Mouse (Mus musculus) forelimb bud, embryonic 11.5 days (tissue): ENCODE results near the gene Kcnmb2.

Source experiments
- DNase-seq: peaks from one replicate; pipeline ENCODE4 v3.0.0-alpha.2; 2012; ENCODE audit warnings: low read depth, low spot score

Kcnmb2 gene

DNA sequence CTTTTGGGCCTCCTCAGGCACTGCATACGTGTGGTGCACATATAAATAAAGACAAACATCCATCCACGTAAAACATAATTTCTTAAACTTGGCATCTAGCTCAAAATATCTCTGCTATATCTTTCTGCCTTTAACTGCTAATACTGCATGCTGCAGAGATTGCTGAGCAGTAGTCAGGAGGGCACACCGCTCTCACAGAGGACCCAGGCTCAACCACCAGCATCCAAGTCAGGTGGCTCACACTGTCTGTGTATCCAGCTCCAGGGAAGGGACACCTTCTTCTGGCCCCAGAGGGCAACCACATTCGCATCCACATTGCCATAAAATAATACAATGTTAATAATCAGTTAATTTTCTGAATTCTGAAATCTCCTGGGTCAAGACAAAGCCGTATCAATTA lies 241.9 kb downstream of the Kcnmb2 start:
- DNase-seq: no peak

GRCm38 (mm10) chr3:32144655-32145054 lies 242.3 kb downstream of the Kcnmb2 start:
- DNase-seq: no peak

GRCm38 (mm10) chr3:32147739-32148138 lies 245.4 kb downstream of the Kcnmb2 start:
- no peak for DNase-seq

DNA sequence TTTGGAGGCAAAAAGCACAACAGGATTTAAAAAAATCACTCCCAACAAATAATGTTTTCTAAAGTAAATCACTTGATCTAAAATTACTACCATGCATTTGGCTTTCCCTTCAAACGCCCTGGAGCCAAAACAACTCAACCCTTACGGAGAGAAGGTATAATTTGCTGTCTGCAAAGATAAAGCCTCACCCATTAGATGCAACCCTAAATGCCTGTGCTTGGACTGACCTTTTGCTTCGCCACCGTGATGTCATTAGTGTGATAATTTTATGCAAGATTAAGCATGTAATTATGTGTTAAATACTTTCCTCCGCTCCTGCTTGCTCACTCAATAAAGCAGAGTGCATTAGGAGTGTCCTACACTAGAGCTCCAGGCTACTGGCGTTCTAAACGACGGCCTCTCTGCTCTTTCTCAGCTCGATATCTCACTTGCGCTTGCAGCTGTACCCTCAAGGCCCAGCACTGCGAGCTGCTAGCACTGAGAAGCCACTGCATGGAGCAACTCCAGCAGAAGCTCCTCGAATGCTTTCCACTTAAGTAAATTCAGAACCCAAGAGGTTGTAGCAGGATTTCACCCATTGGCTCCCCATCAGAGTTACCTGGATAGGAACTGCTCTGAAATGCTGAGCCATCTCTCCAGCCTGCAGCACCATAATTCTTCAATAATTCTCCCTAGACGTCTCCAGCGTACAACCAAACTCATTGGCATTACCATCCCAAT lies 247.7 kb downstream of the Kcnmb2 start:
- DNase-seq: no peak

DNA sequence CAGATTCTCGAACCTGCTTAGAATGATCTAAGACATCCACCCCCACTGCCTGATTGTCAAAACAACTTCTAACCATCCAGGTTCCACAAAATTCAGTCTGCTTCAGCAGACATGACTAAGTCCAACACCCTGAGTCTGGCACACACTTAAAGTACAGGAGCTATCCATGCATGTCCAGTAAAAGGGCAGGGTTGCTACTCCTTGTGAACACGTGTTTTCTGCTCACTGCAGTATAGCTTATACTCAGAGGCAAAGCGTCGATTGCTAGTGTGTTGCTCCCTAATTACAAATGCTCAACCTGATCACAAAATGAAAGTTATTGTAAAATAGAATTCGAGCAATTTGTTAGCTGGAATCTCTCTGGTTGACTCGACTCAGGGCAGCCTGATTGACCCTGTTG lies 278.2 kb downstream of the Kcnmb2 start:
- DNase-seq: no peak

DNA sequence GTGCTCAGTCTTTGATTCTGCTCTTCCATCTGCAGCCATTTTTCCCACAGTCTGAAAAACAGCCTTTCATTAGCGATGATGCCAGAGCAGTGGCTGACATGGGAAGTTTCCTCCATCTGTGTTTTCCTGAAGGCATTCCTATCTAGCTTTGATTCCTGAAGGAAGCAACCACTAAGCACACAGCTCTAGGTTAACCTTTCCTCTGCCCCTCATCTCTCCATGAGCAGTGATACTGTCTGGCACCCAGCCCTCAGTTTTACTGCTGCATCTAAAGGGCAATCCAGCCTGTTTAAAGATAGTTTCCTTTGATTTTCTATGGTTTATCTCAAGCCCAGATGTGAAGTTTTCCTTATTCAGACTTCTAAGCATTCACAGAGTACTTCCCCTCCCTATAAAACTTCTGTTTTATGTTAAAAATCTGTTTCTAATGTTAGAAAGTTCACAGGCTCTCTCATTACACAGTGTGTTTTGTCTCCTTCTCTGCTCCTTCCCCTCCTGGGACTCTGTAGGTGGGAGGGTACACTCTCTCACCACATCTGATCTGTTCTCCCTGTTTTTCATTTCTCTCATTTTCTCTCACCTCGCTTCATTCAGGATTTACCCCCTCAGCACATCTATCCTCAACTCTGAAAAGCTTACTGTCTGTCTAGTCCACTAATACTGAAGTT lies 283.7 kb downstream of the Kcnmb2 start:
- peak; percentile 19 for DNase-seq

DNA sequence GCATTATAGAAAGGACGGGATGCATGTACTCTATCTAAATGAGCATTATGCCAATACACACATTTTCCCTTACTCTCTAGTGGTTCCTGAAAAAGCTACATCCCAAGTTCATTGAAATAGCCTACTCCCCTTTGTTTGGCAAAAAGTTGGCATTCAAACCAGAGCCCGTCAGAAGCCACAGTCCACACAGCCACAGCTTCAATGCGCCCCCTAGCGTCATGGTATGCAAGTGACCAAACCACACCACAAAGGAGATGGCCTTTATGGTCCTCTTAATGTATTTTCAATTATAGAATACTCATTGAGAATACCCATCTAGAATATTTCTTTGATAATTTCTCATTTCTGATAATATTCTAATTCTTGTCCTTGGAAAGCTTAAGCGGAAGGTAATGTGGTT lies 286.2 kb downstream of the Kcnmb2 start:
- DNase-seq: peak; percentile 61

GRCm38 (mm10) chr3:32188955-32189354 lies 286.6 kb downstream of the Kcnmb2 start:
- no peak for DNase-seq

DNA sequence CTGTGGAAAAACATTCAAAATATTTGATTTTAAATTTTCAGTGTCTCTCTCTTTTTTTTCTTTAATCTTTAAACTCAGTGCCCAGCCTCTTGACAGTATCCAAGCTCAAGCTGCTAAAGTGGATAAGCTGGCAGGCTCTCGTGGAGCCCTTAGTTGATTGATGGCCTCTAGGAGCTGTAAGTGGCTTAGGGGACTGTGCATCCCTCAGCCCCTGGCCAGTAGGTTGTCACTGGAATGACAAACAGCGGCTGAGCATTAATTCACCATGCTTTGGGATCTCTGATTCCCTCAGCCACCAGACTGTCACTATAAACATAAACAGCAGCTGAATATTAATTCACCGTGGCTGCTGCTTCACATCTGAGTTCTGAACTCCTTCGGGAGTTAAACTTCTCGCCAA lies 287.6 kb downstream of the Kcnmb2 start:
- DNase-seq: no peak

DNA sequence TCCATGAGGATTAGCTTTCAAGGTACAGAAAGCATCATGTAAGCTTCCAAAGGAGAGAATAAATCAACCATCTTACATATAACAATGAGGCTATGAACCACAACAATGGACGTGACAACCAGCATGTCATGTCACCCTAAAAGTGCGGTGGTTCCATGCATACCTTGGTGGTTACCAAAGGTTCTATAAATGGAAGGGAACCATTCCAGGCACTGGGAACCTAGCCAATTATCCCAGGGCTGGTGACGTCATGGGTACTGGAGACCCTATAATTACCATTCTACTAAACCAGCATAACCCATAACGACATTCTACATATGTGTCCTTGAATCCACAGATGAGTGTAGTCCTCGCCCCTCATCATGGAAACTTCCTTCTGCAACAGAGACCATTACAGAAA lies 291.7 kb downstream of the Kcnmb2 start:
- no peak for DNase-seq

- no peak for DNase-seq
Observed at GRCm38 (mm10) chr3:32226755-32227154, 324.4 kb downstream of the Kcnmb2 start.

DNA sequence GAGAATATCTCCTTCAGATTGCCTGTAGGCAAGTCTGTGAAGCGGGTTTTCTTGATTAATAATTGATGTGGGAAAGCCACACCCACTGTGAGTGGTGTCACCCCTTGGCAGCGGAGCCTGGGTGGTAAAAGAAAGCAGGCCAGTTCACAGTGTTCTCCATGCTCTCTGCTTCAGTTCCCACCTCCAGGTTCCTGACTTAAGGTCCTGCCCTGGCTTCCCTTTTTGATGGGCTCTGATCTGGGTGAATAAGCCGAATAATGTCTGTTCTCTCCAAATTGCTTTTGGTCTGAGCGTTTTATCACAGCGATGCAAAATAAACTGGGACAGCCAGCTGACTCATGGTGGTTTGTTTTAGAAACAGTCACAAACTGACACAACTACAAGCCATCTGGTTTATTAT lies 334.5 kb downstream of the Kcnmb2 start:
- no peak for DNase-seq
